Mouse (Mus musculus) brain, embryonic 14.5 days (tissue): ENCODE data around the gene Lrrc74b.

Experiments
- CTCF ChIP-seq: fragments of 200-500 bp; IDR thresholded peaks from 2 replicates; pipeline ENCODE4 v1.5.1; 2012; ENCODE audit warnings: inconsistent platforms, mild to moderate bottlenecking, moderate library complexity, borderline replicate concordance; ENCODE audit not compliant: insufficient read depth, insufficient read length; ENCODE audit errors: extremely low read depth
- POLR2A ChIP-seq: fragments of 200-500 bp; IDR thresholded peaks from 2 replicates; pipeline ENCODE4 v1.6.1; 2012; ENCODE audit warnings: mild to moderate bottlenecking, inconsistent platforms, borderline replicate concordance; ENCODE audit not compliant: poor library complexity, insufficient read depth, insufficient read length, severe bottlenecking; ENCODE audit errors: extremely low read depth

GRCm38 (mm10) chr16:17559396-17560027 is 1.5 kb downstream of the Lrrc74b start:
- TF ChIP-seq CTCF (no peak), POLR2A (no peak)
